Mouse (Mus musculus) G1E (cell line): ENCODE data around the gene Thrap3.

Experiments used
- CTCF ChIP-seq: IDR thresholded peaks from 2 replicates; pipeline ENCODE4 v1.5.1; 2012; ENCODE audit warnings: low read depth, low read length, inconsistent platforms, mixed read lengths
- GATA2 ChIP-seq: IDR thresholded peaks from 2 replicates; pipeline ENCODE4 v1.6.1; 2012; ENCODE audit warnings: low read depth, low read length, inconsistent platforms, borderline replicate concordance
- POLR2AphosphoS5 ChIP-seq: IDR thresholded peaks from 2 replicates; pipeline ENCODE4 v1.6.1; 2012; ENCODE audit warnings: low read depth, low read length, inconsistent platforms; ENCODE audit not compliant: insufficient replicate concordance

DNA sequence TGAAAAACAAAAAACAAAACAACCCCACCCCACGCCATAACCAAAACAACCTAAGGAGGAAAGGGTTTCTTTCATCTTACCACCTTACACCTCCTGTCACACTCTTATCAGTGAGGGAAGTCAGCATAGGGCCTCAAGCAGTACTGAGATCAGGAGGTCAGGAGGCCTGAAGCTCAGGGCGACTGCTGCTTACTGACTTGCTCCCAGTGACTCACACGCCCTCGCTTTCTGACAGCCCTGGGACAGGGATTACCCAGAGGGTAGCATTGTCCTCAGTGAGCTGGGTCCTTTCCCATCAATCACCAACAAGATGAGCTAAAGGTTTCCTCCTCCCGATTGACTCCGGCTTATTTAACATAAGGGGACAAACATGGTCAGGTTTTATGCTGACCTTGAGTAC, 4.5 kb upstream of the Thrap3 start:
- TF ChIP-seq GATA2: no peak
- TF ChIP-seq CTCF: no peak
- TF ChIP-seq POLR2AphosphoS5: no peak
